Mouse (Mus musculus) midbrain, embryonic 12.5 days (tissue): ENCODE measurements around the gene Jade1. TPM values are rescaled to one million over a fixed set of nuclear protein-coding genes. Genes with fewer than 3 reads are reported as not detected.

Experiments
- ATAC-seq: fragments of 200-750 bp; cut with Nextera tagmentation; 2 replicates; pipeline ENCODE4 v1.8.0; 2017; ENCODE audit warnings: low read depth, moderate TSS enrichment, moderate library complexity; ENCODE audit not compliant: low FRiP score
- H3K27ac ChIP-seq: fragments of 300-500 bp; sonication (generic); replicated peaks from 2 replicates; pipeline ENCODE4 v1.5.1; 2016; ENCODE audit warnings: mild to moderate bottlenecking
- H3K27me3 ChIP-seq: fragments of 300-500 bp; sonication (generic); 2 replicates; pipeline ENCODE4 v1.6.1; 2016; ENCODE audit warnings: mild to moderate bottlenecking
- H3K36me3 ChIP-seq: fragments of 300-500 bp; sonication (generic); 2 replicates; pipeline ENCODE4 v1.6.1; 2016
- H3K4me1 ChIP-seq: fragments of 300-500 bp; sonication (generic); 2 replicates; pipeline ENCODE4 v1.6.1; 2016
- H3K4me2 ChIP-seq: fragments of 300-500 bp; sonication (generic); replicated peaks from 2 replicates; pipeline ENCODE4 v1.6.1; 2016; ENCODE audit warnings: mild to moderate bottlenecking, moderate library complexity
- H3K4me3 ChIP-seq: fragments of 300-500 bp; sonication (generic); 2 replicates; pipeline ENCODE4 v1.5.1; 2016; ENCODE audit warnings: mild to moderate bottlenecking
- H3K9ac ChIP-seq: fragments of 300-500 bp; sonication (generic); replicated peaks from 2 replicates; pipeline ENCODE4 v1.6.1; 2016; ENCODE audit warnings: mild to moderate bottlenecking, moderate library complexity
- H3K9me3 ChIP-seq: fragments of 300-500 bp; sonication (generic); 2 replicates; pipeline ENCODE4 v1.6.1; 2016; ENCODE audit warnings: mild to moderate bottlenecking
- WGBS: fragments of 180-500 bp; shearing (Covaris S2); methylation state at CpG from one replicate; pipeline ENCODE4 v1.1.7; 2016; 5-methylcytosine and 5-hydroxymethylcytosine counted together
- polyA plus RNA-seq: library from polyadenylated mRNA; unstranded; fragments of >200 nt; fragmentation: Nextera tagmentation; extraction: Ambion mirVana; gene quantifications from 2 replicates; pipeline ENCODE4 v1.2.1, GENCODE M21; 2016

Jade1 gene
- polyA plus RNA-seq, 1 experiment from 2014 or later: 19.5 TPM

DNA sequence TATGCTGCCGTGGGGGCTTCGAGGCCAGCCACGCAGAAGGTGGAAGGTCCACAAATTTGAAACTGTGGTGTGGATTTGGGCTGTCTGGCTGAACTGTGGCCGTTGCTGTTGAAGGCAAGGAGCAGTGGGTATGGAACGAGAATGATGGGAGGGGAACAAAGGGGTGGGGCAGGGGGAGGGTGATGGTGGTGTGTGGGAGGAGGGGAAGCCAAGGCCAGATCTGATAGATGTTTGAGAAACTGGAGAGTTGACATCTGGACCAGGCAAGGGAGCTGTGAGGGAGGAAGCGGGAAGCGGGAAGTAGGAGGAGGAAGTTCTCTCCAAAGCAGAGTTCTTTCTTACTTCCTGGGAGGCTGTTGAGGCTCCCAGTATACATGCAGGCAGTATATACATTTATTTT lies 26.7 kb downstream of the Jade1 start:
- no peaks in the 10 kb centered on the region for H3K27me3 ChIP-seq
- ATAC-seq: no peak
- H3K4me1 ChIP-seq: peaks cover 27% of the 10 kb centered on the region
- 87% methylated on average over 7 of the region's 7 CpGs for WGBS
- H3K9ac ChIP-seq: no peak overlapping the region
- H3K9me3 ChIP-seq: no peaks in the 10 kb centered on the region
- no peaks in the 10 kb centered on the region for H3K36me3 ChIP-seq
- no peak overlapping the region for H3K27ac ChIP-seq
- no peak overlapping the region for H3K4me3 ChIP-seq
- no peak overlapping the region for H3K4me2 ChIP-seq

DNA sequence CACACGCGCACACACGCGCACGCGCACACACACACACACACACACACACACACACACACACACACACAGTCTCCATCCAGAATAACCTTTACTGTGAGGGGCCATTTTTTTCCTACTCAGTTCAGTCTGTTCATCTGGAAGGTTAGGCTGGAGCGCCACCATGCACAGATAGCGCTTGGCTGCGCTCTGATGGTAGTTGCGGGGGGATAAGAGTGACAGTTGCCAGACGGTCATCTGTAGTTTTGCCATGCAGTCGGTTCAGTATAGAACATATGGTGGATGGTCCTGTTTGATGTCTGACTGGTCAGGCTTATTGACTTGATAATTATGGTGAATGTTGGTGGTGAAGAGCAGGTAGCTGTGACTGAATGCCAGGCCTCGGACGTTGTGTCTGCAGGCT lies 27.6 kb downstream of the Jade1 start:
- no peak overlapping the region for H3K4me2 ChIP-seq
- no peak overlapping the region for H3K4me3 ChIP-seq
- ATAC-seq: no peak

DNA sequence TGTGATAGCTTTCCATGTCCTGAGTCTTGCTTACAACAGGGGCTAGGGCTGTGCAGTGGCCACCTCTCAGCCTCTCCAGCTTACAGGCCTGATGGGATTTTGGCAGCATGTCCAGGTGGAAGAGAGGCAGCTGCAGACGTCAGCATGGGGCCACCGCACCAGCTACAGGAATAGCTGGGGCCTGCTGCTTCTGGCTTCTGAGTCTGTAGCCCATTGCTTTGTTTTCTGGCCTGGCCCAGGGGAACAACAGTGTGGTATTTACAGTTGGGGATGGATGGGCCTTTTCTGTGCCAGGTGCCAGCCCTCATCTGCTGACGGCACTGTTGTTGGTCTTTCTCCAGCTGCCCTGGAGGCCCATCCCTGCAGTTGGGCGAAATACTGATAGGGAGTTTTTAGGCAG lies 28.1 kb downstream of the Jade1 start:
- 77% methylated on average over 4 of the region's 4 CpGs for WGBS
- peaks cover 27% of the 10 kb centered on the region for H3K4me1 ChIP-seq
- ATAC-seq: no peak
- no peaks in the 10 kb centered on the region for H3K27me3 ChIP-seq
- H3K27ac ChIP-seq: no peak overlapping the region
- no peak overlapping the region for H3K4me2 ChIP-seq
- H3K9ac ChIP-seq: no peak overlapping the region
- no peaks in the 10 kb centered on the region for H3K9me3 ChIP-seq
- no peak overlapping the region for H3K4me3 ChIP-seq
- H3K36me3 ChIP-seq: no peaks in the 10 kb centered on the region

More for the DNA sequence above, 27.6 kb downstream of the Jade1 start:
- H3K4me1 ChIP-seq: peaks cover 27% of the 10 kb centered on the region
- no peaks in the 10 kb centered on the region for H3K9me3 ChIP-seq
- no peaks in the 10 kb centered on the region for H3K36me3 ChIP-seq
- H3K27me3 ChIP-seq: no peaks in the 10 kb centered on the region
- H3K9ac ChIP-seq: no peak overlapping the region
- 94% methylated on average over 14 of the region's 14 CpGs for WGBS
- H3K27ac ChIP-seq: no peak overlapping the region

DNA sequence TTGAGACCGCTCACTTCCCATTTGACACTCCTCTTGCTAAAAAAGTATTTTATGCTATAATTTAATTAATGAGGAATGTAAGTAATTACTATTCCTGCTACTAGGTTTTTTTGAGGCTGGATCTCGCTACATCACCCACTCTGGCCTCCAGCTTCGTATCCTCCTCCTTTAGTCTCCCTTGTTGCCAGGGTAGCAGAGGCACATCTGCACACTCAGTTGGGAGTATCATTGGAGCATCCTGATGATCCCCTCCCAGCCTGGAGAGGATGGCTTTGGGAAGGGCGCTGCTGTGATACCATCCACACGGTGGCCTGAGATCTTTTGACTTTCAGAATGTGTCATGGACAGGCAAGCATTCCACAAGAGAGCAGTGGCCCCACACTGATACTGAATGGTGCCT lies 30.0 kb downstream of the Jade1 start:
- no peak overlapping the region for H3K27ac ChIP-seq
- 83% methylated on average over 5 of the region's 5 CpGs for WGBS
- ATAC-seq: no peak

DNA sequence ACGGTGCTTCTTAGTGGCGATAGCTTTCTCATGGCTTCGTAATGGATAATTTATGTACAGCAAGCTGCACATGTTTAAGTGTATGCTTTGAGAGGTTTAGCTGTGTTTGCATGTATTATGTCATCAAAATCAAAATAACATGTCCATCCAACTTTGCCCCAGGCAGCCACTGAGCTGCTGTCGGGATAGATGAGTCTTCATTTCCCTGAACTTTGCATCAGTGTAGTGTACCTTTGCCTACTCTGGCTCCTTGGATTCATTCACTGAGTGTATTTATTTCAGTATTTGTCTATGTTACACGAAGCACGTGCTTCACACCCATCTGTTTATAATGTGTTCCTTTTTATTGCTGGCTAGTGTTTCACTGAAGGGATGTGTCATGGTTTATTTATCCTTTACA lies 30.8 kb downstream of the Jade1 start:
- no peak overlapping the region for H3K9ac ChIP-seq
- H3K4me2 ChIP-seq: no peak overlapping the region
- H3K9me3 ChIP-seq: no peaks in the 10 kb centered on the region
- no peaks in the 10 kb centered on the region for H3K27me3 ChIP-seq
- H3K27ac ChIP-seq: no peak overlapping the region
- no peak for ATAC-seq
- H3K4me1 ChIP-seq: peaks cover 6% of the 10 kb centered on the region; the same call in 1 of the 2 replicates
- 92% methylated on average over 6 of the region's 6 CpGs for WGBS
- H3K4me3 ChIP-seq: no peak overlapping the region
- H3K36me3 ChIP-seq: peaks cover 26% of the 10 kb centered on the region

More for the DNA sequence above, 30.0 kb downstream of the Jade1 start:
- Histone ChIP-seq H3K4me2 (no peak overlapping the region), H3K9ac (no peak overlapping the region), H3K4me1 (peaks cover 14% of the 10 kb centered on the region), H3K27me3 (no peaks in the 10 kb centered on the region), H3K9me3 (no peaks in the 10 kb centered on the region), H3K4me3 (no peak overlapping the region), H3K36me3 (peaks cover 19% of the 10 kb centered on the region)

DNA sequence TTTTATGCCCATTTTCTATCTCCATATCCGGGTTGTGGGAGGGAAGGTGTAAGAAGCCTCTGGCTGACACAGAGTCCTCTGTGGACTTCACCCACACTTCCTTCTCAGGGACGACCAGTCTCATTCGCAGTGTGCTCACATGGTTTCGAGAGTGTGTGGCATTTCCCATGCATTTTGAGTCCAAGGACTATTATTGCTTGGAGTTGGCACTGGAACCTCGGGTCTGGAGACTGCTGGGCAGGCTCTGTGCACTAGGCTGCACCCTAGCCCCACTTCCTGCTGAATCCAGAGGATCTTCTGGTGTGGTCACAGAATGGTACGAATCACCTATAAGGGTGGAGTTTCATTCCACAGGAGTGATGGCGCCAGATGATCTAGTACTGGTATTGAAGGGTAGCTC lies 31.4 kb downstream of the Jade1 start:
- WGBS: 88% methylated on average over 7 of the region's 7 CpGs
- Histone ChIP-seq H3K4me1 (no peaks in the 10 kb centered on the region), H3K4me2 (no peak overlapping the region), H3K9me3 (no peaks in the 10 kb centered on the region), H3K4me3 (no peak overlapping the region), H3K27ac (no peak overlapping the region), H3K36me3 (peaks cover 32% of the 10 kb centered on the region), H3K27me3 (no peaks in the 10 kb centered on the region), H3K9ac (no peak overlapping the region)
- ATAC-seq: no peak

DNA sequence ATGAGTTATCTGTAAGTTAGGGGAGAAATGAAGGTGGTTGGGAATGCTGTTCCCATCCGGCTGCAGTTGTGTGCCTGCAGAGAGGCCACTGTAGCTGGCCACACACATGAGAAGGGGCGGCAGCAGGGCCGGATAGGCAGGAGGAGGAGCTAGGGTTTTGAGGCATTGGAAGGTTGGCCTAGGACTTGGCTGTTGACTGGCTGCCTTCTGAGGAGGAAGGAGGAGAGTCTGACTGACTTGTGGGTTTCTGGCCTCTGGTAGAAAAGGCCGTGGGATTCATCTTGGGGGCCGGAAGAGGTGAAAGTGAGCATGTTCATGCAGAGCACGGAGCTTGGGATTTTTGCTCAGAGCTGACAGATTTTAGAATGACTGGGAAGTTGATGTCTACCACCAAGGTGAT lies 32.1 kb downstream of the Jade1 start:
- no peak for ATAC-seq
- H3K9ac ChIP-seq: no peak overlapping the region
- H3K27ac ChIP-seq: no peak overlapping the region
- 78% methylated on average over 6 of the region's 6 CpGs for WGBS
- no peaks in the 10 kb centered on the region for H3K27me3 ChIP-seq
- H3K4me1 ChIP-seq: no peaks in the 10 kb centered on the region
- no peak overlapping the region for H3K4me2 ChIP-seq
- peaks cover 38% of the 10 kb centered on the region for H3K36me3 ChIP-seq
- H3K9me3 ChIP-seq: no peaks in the 10 kb centered on the region
- no peak overlapping the region for H3K4me3 ChIP-seq

DNA sequence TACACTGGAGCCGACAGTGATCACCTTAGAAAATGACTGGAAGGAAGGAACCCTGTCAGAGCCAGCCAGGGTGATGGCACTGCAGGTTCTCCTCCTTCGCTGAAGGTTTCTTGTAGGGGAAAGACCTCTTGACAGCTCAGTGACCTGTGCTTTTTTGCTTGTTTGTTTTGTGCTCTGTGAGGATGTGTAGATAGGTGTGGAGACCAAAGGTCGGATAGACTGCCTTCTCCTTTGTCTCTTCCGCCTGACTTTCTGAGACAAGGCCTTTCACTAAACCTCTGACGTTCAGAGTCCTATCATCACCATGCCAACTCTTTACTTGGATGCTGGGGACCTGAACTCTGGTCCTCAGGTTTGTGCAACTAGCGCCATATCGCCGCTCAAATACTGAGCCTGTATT lies 33.0 kb downstream of the Jade1 start:
- H3K27ac ChIP-seq: no peak overlapping the region
- no peaks in the 10 kb centered on the region for H3K4me1 ChIP-seq
- WGBS: 73% methylated on average over 8 of the region's 8 CpGs
- no peak overlapping the region for H3K9ac ChIP-seq
- H3K36me3 ChIP-seq: peaks cover 40% of the 10 kb centered on the region
- no peak overlapping the region for H3K4me3 ChIP-seq
- H3K4me2 ChIP-seq: no peak overlapping the region
- no peak for ATAC-seq
- H3K9me3 ChIP-seq: no peaks in the 10 kb centered on the region
- H3K27me3 ChIP-seq: no peaks in the 10 kb centered on the region

DNA sequence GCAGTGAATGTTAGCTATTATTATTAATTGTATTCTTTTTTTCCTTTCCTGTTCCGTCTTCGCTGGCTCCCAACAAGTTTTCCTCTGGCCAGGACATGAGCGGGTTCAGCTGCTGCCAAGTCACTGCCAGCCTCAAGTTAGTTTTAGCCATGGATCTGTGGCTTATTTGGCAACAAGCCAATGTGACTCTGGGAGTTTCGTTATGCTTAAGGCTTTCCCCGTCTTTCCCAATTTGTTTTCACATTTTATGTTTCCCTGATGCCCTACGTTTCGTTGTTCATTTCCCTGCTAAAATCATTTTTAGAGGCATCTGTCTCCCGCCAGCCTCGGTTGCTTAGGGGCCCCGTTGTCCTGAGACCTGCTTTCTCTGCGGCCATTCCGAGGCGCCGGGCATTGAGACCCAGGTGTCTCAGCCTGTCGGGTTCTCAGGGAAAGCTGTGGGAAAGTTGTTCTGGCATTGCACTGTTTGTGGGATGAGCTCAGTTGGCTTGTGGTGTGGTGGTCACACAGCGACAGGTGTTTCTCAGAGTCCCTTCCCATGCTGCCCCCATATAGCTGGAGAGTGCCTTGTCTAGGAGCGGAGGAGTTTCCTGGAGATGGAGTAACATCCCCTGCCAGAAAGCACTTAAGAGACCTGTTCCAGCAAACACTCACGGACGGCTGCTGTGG lies 33.8 kb downstream of the Jade1 start:
- no peak overlapping the region for H3K4me3 ChIP-seq
- ATAC-seq: no peak
- no peaks in the 10 kb centered on the region for H3K27me3 ChIP-seq
- H3K27ac ChIP-seq: no peak overlapping the region
- H3K9ac ChIP-seq: no peak overlapping the region
- no peaks in the 10 kb centered on the region for H3K9me3 ChIP-seq
- H3K4me1 ChIP-seq: no peaks in the 10 kb centered on the region
- 92% methylated on average over 19 of the region's 19 CpGs for WGBS
- peaks cover 49% of the 10 kb centered on the region for H3K36me3 ChIP-seq
- H3K4me2 ChIP-seq: no peak overlapping the region

DNA sequence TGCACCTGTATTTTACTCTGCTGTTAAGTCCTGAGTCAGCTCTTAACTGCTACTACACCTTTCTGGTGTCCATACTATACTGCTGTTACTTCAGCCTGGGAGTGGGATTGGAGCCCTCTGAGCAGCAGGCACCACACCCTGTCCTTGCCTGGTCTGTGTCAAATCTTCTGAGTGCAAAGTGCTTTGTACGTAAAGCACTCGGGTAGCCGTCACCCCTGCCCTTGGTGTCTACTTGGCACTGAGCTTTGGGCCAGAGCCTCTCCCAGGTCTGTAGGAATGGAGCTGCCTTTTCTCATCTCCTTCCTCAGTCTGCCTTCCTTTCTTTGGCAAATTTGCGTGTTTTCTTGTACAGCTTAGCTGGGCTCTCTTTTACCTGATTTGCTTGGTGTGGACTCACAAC lies 34.5 kb downstream of the Jade1 start:
- Histone ChIP-seq H3K4me2 (no peak overlapping the region), H3K9ac (no peak overlapping the region), H3K4me1 (no peaks in the 10 kb centered on the region), H3K27ac (no peak overlapping the region), H3K9me3 (no peaks in the 10 kb centered on the region), H3K4me3 (no peak overlapping the region), H3K36me3 (peaks cover 54% of the 10 kb centered on the region), H3K27me3 (no peaks in the 10 kb centered on the region)
- no peak for ATAC-seq
- WGBS: 94% methylated on average over 4 of the region's 4 CpGs

DNA sequence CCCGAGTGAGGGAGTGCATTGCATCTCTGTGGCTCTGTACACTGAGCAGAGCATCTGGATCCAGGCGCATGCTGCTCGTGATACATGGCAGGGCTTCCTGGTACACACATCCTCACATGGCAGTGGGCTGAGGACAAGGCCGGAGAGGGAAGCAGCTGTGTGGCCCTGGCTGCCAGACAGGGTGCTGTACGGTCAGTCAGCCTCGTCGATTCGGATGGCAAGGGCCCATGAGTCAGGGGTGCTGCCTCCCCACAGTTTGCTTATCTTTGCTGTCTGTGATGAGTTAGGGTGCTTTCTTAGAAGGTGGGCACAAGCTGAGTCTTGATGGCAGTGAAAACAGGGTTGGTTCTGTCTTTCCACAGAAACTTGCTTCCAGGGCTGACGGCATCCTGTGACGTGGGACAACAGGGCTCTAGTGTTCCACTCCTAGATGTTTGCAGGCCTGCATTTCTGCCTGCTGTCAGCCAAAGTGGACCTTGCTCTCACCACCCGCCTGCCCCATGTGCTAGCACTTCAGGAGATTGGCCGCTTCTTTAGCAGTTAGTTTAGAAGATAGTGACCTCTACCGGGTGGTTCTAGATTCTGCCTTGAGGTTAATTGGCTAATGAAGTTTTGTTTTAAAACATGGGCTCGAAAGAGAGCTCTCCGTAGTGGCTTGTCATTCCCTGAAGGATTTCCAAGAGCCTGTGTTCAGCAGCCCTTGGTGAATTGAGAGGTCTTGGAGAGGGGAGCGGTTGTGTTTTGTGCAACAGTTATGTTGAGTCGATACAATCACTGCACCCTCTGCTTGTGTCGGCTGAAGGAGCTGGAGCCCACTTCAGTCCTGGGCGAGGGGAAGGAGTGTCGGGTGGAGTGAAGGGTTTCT lies 35.4 kb downstream of the Jade1 start:
- WGBS: 92% methylated on average over 20 of the region's 20 CpGs

DNA sequence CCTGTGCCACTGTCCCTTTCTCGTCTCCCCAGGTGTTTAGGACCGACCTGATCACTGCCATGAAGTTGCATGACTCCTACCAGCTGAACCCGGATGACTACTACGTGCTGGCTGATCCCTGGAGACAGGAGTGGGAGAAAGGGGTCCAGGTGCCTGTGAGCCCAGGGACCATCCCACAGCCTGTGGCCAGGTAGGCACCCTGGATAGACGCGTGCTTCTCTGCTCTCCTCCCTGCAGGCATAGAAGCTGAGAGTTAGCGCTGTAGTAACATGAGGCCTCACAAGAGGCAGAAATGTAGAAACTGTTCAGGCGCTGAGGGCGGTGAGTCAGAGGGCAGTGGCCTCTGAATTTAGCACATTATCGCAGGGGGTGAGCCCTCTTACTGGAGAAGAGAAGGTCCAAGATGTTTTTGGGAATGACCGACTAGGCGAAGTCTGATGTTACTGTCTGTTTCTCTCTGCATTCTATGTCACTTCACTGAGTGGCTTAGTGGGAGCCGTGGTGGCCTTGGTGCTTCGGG lies 36.2 kb downstream of the Jade1 start:
- peaks cover 71% of the 10 kb centered on the region for H3K36me3 ChIP-seq

More for the DNA sequence above, 35.4 kb downstream of the Jade1 start:
- Histone ChIP-seq H3K27me3 (no peaks in the 10 kb centered on the region), H3K9ac (no peak overlapping the region), H3K4me1 (no peaks in the 10 kb centered on the region), H3K9me3 (no peaks in the 10 kb centered on the region), H3K4me2 (no peak overlapping the region), H3K27ac (no peak overlapping the region), H3K4me3 (no peak overlapping the region), H3K36me3 (peaks cover 63% of the 10 kb centered on the region)
- ATAC-seq: no peak

More for the DNA sequence above, 36.2 kb downstream of the Jade1 start:
- H3K27ac ChIP-seq: no peak overlapping the region
- no peaks in the 10 kb centered on the region for H3K27me3 ChIP-seq
- no peak for ATAC-seq
- no peak overlapping the region for H3K9ac ChIP-seq
- H3K4me1 ChIP-seq: no peaks in the 10 kb centered on the region
- H3K4me3 ChIP-seq: no peak overlapping the region
- H3K4me2 ChIP-seq: no peak overlapping the region
- WGBS: 93% methylated on average over 14 of the region's 14 CpGs
- H3K9me3 ChIP-seq: no peaks in the 10 kb centered on the region
